Mouse (Mus musculus): ENCODE measurements at regions not wholly inside any gene's neighbourhood (a gene's known extent, or its start where the extent isn't known, plus 50 kb on each side); places are given as distances from the start of the nearest gene placed in this dataset.
A peak's percentile ranks its signal among the peaks of the same experiment; 100 is the strongest.

GRCm38 (mm10) chr11:12837387-12837786, 372.6 kb upstream of the Cobl start:
- H3K4me3 ChIP-seq: no peak overlapping the region
- TF ChIP-seq CTCF (IDR thresholded peaks at IDR 0.05): no peak
- intact Hi-C loops (cut with DNase I): no loop called here
- H3K27ac ChIP-seq: no peak overlapping the region
- DNase-seq: no peak

- intact Hi-C loops (cut with DNase I): no loop called here
- no peak overlapping the region for H3K27ac ChIP-seq
- TF ChIP-seq CTCF (IDR thresholded peaks at IDR 0.05): no peak
- H3K4me3 ChIP-seq: no peak overlapping the region
- DNase-seq: no peak
These were observed 371.6 kb upstream of the Cobl start for GRCm38 (mm10) chr11:12836387-12836786.

GRCm38 (mm10) chr11:12812021-12812420, 347.3 kb upstream of the Cobl start:
- no peak overlapping the region for H3K27ac ChIP-seq
- no peak for DNase-seq
- H3K4me3 ChIP-seq: no peak overlapping the region
- no peak for TF ChIP-seq CTCF (IDR thresholded peaks at IDR 0.05)
- intact Hi-C loops (cut with DNase I): no loop called here

- Histone ChIP-seq H3K4me3 (no peak overlapping the region), H3K27ac (no peak overlapping the region)
- intact Hi-C loops (cut with DNase I): no loop called here
- peak; percentile 75 for TF ChIP-seq CTCF (IDR thresholded peaks at IDR 0.05)
- DNase-seq: peak; percentile 37
These were observed 346.5 kb upstream of the Cobl start for GRCm38 (mm10) chr11:12810949-12811881.
